Mouse (Mus musculus): ENCODE results near the gene Ppl. TPM values are rescaled to one million over a fixed set of nuclear protein-coding genes. Genes with fewer than 3 reads are reported as not detected.
A peak's percentile ranks its signal among the peaks of the same experiment; 100 is the strongest.

Gene Ppl
- total RNA-seq, 4 experiments from 2014 or later: 2.1 to 4.6 (median 3.4) TPM

GRCm38 (mm10) chr16:5130196-5130595 lies 2.0 kb downstream of the Ppl start:
- DNase-seq (ENCODE audit: low spot score in 2 of 2): no peak

- no peak for DNase-seq (ENCODE audit: low spot score in 2 of 2)
Measured at GRCm38 (mm10) chr16:5123476-5123875, 8.7 kb downstream of the Ppl start.

GRCm38 (mm10) chr16:5119845-5120244 lies 12.4 kb downstream of the Ppl start:
- DNase-seq (ENCODE audit: low spot score in 2 of 2): no peak

GRCm38 (mm10) chr16:5119385-5119784 lies 12.8 kb downstream of the Ppl start:
- no peak for DNase-seq (ENCODE audit: low spot score in 2 of 2)

- no peak for DNase-seq (ENCODE audit: low spot score in 2 of 2)
Measured at GRCm38 (mm10) chr16:5113582-5113981, 18.6 kb downstream of the Ppl start.

- DNase-seq (ENCODE audit: low spot score in 2 of 2): no peak
Measured at GRCm38 (mm10) chr16:5113002-5113550, 19.1 kb downstream of the Ppl start.

GRCm38 (mm10) chr16:5111021-5111420 lies 21.2 kb downstream of the Ppl start:
- DNase-seq (ENCODE audit: low spot score in 2 of 2): no peak

GRCm38 (mm10) chr16:5109877-5110276 lies 22.3 kb downstream of the Ppl start:
- no peak for DNase-seq (ENCODE audit: low spot score in 2 of 2)

GRCm38 (mm10) chr16:5101000-5101399 lies 31.2 kb downstream of the Ppl start:
- DNase-seq (ENCODE audit: low spot score in 2 of 2): no peak

- DNase-seq (ENCODE audit: low spot score in 2 of 2): no peak
Measured at GRCm38 (mm10) chr16:5096504-5096903, 35.7 kb downstream of the Ppl start.

GRCm38 (mm10) chr16:5093285-5093684 lies 38.9 kb downstream of the Ppl start:
- DNase-seq (ENCODE audit: low spot score in 2 of 2): no peak

GRCm38 (mm10) chr16:5089021-5089420 lies 43.2 kb downstream of the Ppl start:
- DNase-seq (ENCODE audit: low spot score in 2 of 2): no peak

GRCm38 (mm10) chr16:5086179-5086578 lies 46.0 kb downstream of the Ppl start:
- no peak for DNase-seq (ENCODE audit: low spot score in 2 of 2)

GRCm38 (mm10) chr16:5085196-5085595 lies 47.0 kb downstream of the Ppl start:
- no peak for DNase-seq (ENCODE audit: low spot score in 2 of 2)

GRCm38 (mm10) chr16:5074341-5074740 lies 57.9 kb downstream of the Ppl start:
- no peak for DNase-seq (ENCODE audit: low spot score in 2 of 2)

- no peak for DNase-seq (ENCODE audit: low spot score in 2 of 2)
Measured at GRCm38 (mm10) chr16:5071974-5072373, 60.2 kb downstream of the Ppl start.

- no peak for DNase-seq (ENCODE audit: low spot score in 2 of 2)
Measured at GRCm38 (mm10) chr16:5070321-5070720, 61.9 kb downstream of the Ppl start.

GRCm38 (mm10) chr16:5063472-5063871 lies 68.7 kb downstream of the Ppl start:
- no peak for DNase-seq (ENCODE audit: low spot score in 2 of 2)

GRCm38 (mm10) chr16:5058114-5058513 lies 74.1 kb downstream of the Ppl start:
- no peak for DNase-seq (ENCODE audit: low spot score in 2 of 2)

GRCm38 (mm10) chr16:5050251-5051110 lies 81.7 kb downstream of the Ppl start:
- peak; percentile 45 to 71 for DNase-seq (ENCODE audit: low spot score in 2 of 2)

- DNase-seq (ENCODE audit: low spot score in 2 of 2): peak; percentile 98 to 99
Measured at GRCm38 (mm10) chr16:5049774-5050234, 82.4 kb downstream of the Ppl start, which contains the start of the genes Glyr1 and Ubn1. TSS of gene Glyr1 (minus strand) at chr16:5049863. TSS of gene Ubn1 (plus strand) at chr16:5050057.

- no peak for DNase-seq (ENCODE audit: low spot score in 2 of 2)
Measured at GRCm38 (mm10) chr16:5049182-5049773, 82.9 kb downstream of the Ppl start.

Measured in gastrocnemius, adult 8-10 months (tissue).